Mouse (Mus musculus) kidney, postnatal 0 days (tissue): ENCODE measurements at regions not wholly inside any gene's neighbourhood (a gene's known extent, or its start where the extent isn't known, plus 50 kb on each side); places are given as distances from the start of the nearest gene placed in this dataset.
A peak's percentile ranks its signal among the peaks of the same experiment; 100 is the strongest.

Experiments
- ATAC-seq: fragments of 200-750 bp; cut with Nextera tagmentation; replicated peaks from 2 replicates; pipeline ENCODE4 v1.8.0; 2017; ENCODE audit warnings: low read depth, moderate number of reproducible peaks, moderate TSS enrichment, moderate library complexity; ENCODE audit not compliant: low FRiP score
- DNase-seq: peaks from one replicate; pipeline ENCODE4 v3.0.0-alpha.2; 2016; ENCODE audit warnings: low spot score
- H3K27ac ChIP-seq: fragments of 300-500 bp; sonication (generic); 2 replicates; pipeline ENCODE4 v1.5.1; 2014; ENCODE audit warnings: mild to moderate bottlenecking
- H3K27me3 ChIP-seq: fragments of 300-500 bp; sonication (generic); 2 replicates; pipeline ENCODE4 v1.6.1; 2014; ENCODE audit warnings: low read length, mixed read lengths; ENCODE audit not compliant: insufficient read depth
- H3K36me3 ChIP-seq: fragments of 300-500 bp; sonication (generic); 2 replicates; pipeline ENCODE4 v1.6.1; 2014; ENCODE audit warnings: low read length, mixed read lengths; ENCODE audit not compliant: insufficient read depth
- H3K4me1 ChIP-seq: fragments of 300-500 bp; sonication (generic); replicated peaks from 2 replicates; pipeline ENCODE4 v1.6.1; 2014; ENCODE audit warnings: antibody characterized with exemption, low read length, mixed read lengths; ENCODE audit not compliant: insufficient read depth
- H3K4me2 ChIP-seq: fragments of 300-500 bp; sonication (generic); 2 replicates; pipeline ENCODE4 v1.6.1; 2014; ENCODE audit warnings: mild to moderate bottlenecking, low read length, moderate library complexity, mixed read lengths
- H3K4me3 ChIP-seq: fragments of 300-500 bp; sonication (generic); replicated peaks from 2 replicates; pipeline ENCODE4 v1.5.1; 2014; ENCODE audit warnings: low read depth, low read length
- H3K9ac ChIP-seq: fragments of 300-500 bp; sonication (generic); 2 replicates; pipeline ENCODE4 v1.6.1; 2014; ENCODE audit warnings: low read depth, low read length
- H3K9me3 ChIP-seq: fragments of 300-500 bp; sonication (generic); replicated peaks from 2 replicates; pipeline ENCODE4 v1.6.1; 2016; ENCODE audit warnings: low read length, inconsistent platforms, mixed read lengths
- CTCF ChIP-seq: IDR thresholded peaks from 2 replicates; pipeline ENCODE4 v1.5.1; 2016; ENCODE audit warnings: antibody characterized with exemption, low read depth, mild to moderate bottlenecking, moderate library complexity
- WGBS: fragments of 180-500 bp; shearing (Covaris S2); extraction: QIAGEN DNeasy Blood & Tissue Kit; methylation state at CpG from one replicate; pipeline ENCODE4 v1.1.7; 2014; 5-methylcytosine and 5-hydroxymethylcytosine counted together

DNA sequence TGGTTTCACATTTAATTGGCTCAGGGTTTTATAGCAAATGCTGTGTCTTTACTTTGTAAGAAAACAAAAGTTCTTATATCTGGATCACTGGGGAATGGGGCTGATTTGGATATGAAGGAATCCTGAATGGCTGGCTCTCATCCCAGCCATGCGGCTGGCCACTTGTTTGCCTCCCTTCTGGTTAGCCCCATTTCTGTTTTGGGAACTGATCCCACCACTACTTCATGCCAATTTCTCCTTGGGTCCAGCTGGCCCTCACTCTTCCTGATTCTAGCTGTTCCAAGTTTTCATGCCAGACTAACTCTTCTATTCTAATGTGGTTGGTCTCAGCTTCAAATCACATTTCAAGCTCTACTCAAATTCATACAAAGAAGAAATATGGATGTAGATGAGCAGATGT lies 5319.6 kb downstream of the 9330182O14Rik start:
- H3K27me3 ChIP-seq = no peaks in the 10 kb centered on the region
- no peak overlapping the region for H3K4me3 ChIP-seq
- no peak overlapping the region for H3K9ac ChIP-seq
- TF ChIP-seq CTCF = no peak
- whole genome bisulfite sequencing = 82% methylated on average over 1 of the region's 1 CpGs
- DNase-seq = no peak
- no peak overlapping the region for H3K27ac ChIP-seq
- no peaks in the 10 kb centered on the region for H3K9me3 ChIP-seq
- no peaks in the 10 kb centered on the region for H3K4me1 ChIP-seq
- ATAC-seq = no peak
- H3K36me3 ChIP-seq = no peaks in the 10 kb centered on the region
- H3K4me2 ChIP-seq = no peak overlapping the region

DNA sequence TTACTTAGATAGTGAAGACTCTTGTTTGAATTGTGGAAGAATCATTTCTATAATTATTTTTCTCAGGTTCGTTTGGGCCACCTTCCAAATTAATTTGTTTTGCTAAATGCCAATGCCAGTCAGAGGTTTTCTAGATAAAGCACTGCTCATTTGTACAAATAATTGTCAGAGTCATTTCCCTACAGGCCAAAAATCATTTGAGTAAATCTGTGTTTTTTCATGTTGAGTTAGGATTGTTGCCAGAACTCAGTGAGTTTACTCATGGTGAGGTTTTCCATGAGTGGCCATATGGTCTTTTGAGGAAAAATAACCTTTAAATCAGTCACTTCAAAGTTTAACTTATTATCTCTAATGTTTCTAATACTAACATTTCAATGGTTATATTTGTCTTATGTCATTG lies 5336.3 kb downstream of the 9330182O14Rik start:
- no peak for TF ChIP-seq CTCF
- H3K4me2 ChIP-seq = no peak overlapping the region
- H3K36me3 ChIP-seq = no peaks in the 10 kb centered on the region
- H3K4me1 ChIP-seq = no peaks in the 10 kb centered on the region
- no peaks in the 10 kb centered on the region for H3K9me3 ChIP-seq
- no peak overlapping the region for H3K9ac ChIP-seq
- ATAC-seq = no peak
- H3K27me3 ChIP-seq = no peaks in the 10 kb centered on the region
- no peak overlapping the region for H3K4me3 ChIP-seq
- DNase-seq = no peak
- 54% methylated on average over 1 of the region's 1 CpGs for WGBS
- H3K27ac ChIP-seq = no peak overlapping the region

DNA sequence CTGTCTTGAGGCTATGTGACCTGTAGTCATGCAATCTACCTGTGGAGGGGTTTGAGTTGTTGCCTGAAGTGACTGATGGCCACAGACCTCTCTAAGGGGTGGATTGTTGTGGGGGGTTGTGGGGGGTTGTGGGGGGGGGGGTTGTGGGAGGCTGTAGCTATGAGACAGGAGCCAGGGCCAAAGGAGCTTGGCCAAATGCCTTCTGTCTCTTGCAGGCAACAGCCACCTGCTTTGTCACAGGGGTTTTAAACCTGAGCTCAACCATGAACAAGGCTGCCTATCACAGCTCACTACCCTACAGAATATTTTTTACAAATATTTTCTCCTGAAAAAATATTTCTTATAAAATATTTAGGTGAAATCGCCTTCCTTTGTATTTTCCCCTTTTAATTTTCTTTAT lies 5339.0 kb downstream of the 9330182O14Rik start:
- no peak for TF ChIP-seq CTCF
- ATAC-seq (no peak), DNase-seq (no peak)
- no peaks in the 10 kb centered on the region for H3K36me3 ChIP-seq
- H3K27me3 ChIP-seq = no peaks in the 10 kb centered on the region
- no peak overlapping the region for H3K9ac ChIP-seq
- no peak overlapping the region for H3K4me2 ChIP-seq
- H3K27ac ChIP-seq = no peak overlapping the region
- no peaks in the 10 kb centered on the region for H3K4me1 ChIP-seq
- no peaks in the 10 kb centered on the region for H3K9me3 ChIP-seq
- 81% methylated on average over 1 of the region's 1 CpGs for WGBS
- no peak overlapping the region for H3K4me3 ChIP-seq

DNA sequence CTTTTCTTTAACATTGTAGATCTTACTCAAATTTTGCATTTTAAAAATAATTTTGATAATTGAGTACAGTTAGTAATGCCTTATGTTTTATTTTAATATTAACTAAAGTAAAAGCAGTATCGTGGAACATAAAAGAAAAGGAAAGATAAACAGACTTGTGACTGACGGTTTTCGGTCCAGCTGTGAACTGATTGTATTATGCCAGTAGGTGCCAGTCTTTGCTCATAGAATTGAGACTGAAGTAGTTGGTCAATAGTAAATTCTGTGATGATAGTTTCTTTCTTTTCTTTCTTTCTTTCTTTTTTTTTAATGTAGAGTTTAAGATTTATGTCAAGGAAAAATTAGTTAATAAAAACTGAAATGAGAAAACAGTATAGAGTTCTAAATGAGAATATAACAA lies 5376.1 kb downstream of the 9330182O14Rik start:
- Histone ChIP-seq H3K9ac (no peak overlapping the region), H3K9me3 (no peaks in the 10 kb centered on the region), H3K36me3 (no peaks in the 10 kb centered on the region), H3K27me3 (no peaks in the 10 kb centered on the region), H3K4me1 (no peaks in the 10 kb centered on the region), H3K27ac (no peak overlapping the region), H3K4me3 (no peak overlapping the region), H3K4me2 (no peak overlapping the region)
- DNase-seq = no peak
- 78% methylated on average over 3 of the region's 3 CpGs for WGBS
- TF ChIP-seq CTCF = peak; percentile 24; the same call in 1 of the 2 replicates
- ATAC-seq = no peak
